Mouse (Mus musculus): ENCODE data around the gene Sp1. TPM values are rescaled to one million over a fixed set of nuclear protein-coding genes. Genes with fewer than 3 reads are reported as not detected.

The Sp1 gene
- 35.7 and 41.1 TPM in 2 replicates for polyA plus RNA-seq (2012; rRNA removed)
- 17.2 and 17.7 TPM in 2 replicates for polyA plus RNA-seq (2014; fragmentation: Nextera tagmentation; extraction: Ambion mirVana)

DNA sequence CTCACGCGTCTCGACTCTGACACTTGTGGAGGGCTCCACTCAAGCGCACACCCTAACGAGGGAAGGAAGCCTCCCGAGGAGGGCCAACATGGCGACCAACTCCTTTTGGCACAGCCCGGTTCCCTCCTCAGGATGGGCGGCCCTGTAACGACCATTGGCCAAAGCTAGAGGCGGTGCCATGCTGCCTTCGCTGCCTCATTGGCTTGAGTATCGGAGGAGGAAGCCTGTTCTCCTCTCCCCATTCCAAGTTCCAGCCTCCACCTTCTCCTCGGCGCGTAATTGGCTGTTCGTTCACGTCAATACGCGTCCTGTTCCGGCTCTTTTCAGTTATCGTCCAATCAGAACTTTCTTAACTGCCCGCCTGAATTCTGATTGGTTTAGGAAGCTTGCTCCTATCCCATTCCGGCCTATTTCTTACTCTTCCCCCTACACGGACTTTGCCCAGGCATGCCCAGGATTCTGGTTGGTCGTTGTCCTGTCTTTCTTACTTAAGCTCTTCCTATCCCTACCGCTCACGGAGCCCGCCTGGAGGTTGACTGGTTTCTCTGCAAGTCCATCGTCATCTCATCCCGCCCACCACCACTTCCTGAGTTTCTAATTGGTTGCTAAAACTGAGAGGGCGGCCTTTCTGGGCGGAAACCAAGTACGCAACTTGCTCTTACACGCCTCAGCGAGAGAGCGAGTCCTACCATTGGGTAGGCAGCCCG is at the start of gene Sp1:
TSS of gene Sp1 (plus strand) at position 655 of the 707 bp plus-strand sequence.
- Histone ChIP-seq H3K4me2 (replicated peaks; ENCODE audit: low read depth, low read length, severe bottlenecking) (peak within 1 kb of the TSS; percentile 54), H3K9me3 (ENCODE audit: control insufficient read depth, low read length) (no peaks in the 10 kb centered on the region), H3K9ac (ENCODE audit: low read depth, low read length, severe bottlenecking) (peak within 1 kb of the TSS; percentile 97), H3K4me1 (ENCODE audit: control insufficient read depth, insufficient read depth, low read length) (peaks cover 11% of the 10 kb centered on the region), H3K4me3 (replicated peaks; ENCODE audit: low read length) (peak within 1 kb of the TSS; percentile 87), H3K27me3 (ENCODE audit: control insufficient read depth, insufficient read depth, low read length) (no peaks in the 10 kb centered on the region), H3K36me3 (ENCODE audit: control insufficient read depth, insufficient read depth, low read length) (peaks cover 34% of the 10 kb centered on the region), H3K27ac (replicated peaks; ENCODE audit: low read depth, low read length) (peak within 1 kb of the TSS; percentile 100)
- under 1% methylated on average over 37 of the region's 38 CpGs for WGBS
- DNase-seq (ENCODE audit: low spot score) (peak; percentile 99), ATAC-seq (ENCODE audit: low FRiP score, low read depth) (peak; percentile 96)
- TF ChIP-seq POLR2A (IDR thresholded peaks at IDR 0.05; ENCODE audit: borderline replicate concordance, extremely low read depth, insufficient read depth, insufficient read length), result peak; percentile 97; the same call in 1 of the 2 replicates

DNA sequence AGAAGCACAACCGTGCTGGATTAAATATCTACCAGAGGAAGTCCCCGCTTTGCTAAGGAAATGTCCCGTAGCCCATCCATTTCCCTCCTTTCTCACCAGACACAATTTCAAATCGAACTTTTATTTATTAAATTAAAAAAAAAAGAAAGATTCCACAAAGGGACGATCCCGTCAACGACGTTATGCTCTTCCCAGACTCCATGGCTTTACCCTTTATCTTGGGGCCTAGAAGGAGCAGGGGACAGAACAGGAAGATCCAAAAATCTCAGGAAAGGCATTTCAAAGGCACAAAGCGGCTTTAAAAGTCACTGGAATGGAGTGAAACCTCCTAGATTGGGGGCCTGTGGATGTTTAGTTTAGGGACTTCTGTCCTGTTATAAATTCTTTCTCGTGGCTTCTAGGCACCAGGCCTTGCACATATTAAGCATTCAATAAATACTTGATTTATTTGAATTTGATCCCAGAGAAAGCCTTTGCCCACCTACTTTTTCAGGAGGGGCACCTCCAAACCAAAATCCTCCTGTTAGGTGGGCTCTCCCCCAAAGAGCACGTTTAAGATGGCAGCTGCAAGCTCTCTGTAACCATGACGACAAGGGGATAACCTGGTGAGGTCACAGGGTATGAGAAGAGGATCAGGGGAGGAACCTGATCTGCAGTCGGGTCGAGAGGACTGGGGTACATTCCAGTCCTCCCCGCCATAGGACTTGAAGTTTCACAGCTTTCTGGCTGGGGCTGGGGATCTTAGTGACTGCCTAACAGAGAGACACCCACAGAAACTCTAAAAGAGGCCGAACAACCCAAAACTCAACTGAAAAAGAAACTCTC is 49.2 kb upstream of the Sp1 start:
- H3K4me3 ChIP-seq (replicated peaks; ENCODE audit: low read length), result peak overlapping the region; percentile 52
- H3K9me3 ChIP-seq (ENCODE audit: control insufficient read depth, low read length), result no peaks in the 10 kb centered on the region
- no peak for TF ChIP-seq POLR2A (IDR thresholded peaks at IDR 0.05; ENCODE audit: borderline replicate concordance, extremely low read depth, insufficient read depth, insufficient read length)
- no peak for DNase-seq (ENCODE audit: low spot score)
- peaks cover 29% of the 10 kb centered on the region for H3K4me1 ChIP-seq (ENCODE audit: control insufficient read depth, insufficient read depth, low read length)
- no peaks in the 10 kb centered on the region for H3K27me3 ChIP-seq (ENCODE audit: control insufficient read depth, insufficient read depth, low read length)
- H3K9ac ChIP-seq (ENCODE audit: low read depth, low read length, severe bottlenecking), result no peak overlapping the region
- H3K4me2 ChIP-seq (replicated peaks; ENCODE audit: low read depth, low read length, severe bottlenecking), result peak overlapping the region; percentile 97
- H3K36me3 ChIP-seq (ENCODE audit: control insufficient read depth, insufficient read depth, low read length), result no peaks in the 10 kb centered on the region
- peak overlapping the region; percentile 90 for H3K27ac ChIP-seq (replicated peaks; ENCODE audit: low read depth, low read length)
- WGBS, result 32% methylated on average over 16 of the region's 16 CpGs
- ATAC-seq (ENCODE audit: low FRiP score, low read depth), result no peak

DNA sequence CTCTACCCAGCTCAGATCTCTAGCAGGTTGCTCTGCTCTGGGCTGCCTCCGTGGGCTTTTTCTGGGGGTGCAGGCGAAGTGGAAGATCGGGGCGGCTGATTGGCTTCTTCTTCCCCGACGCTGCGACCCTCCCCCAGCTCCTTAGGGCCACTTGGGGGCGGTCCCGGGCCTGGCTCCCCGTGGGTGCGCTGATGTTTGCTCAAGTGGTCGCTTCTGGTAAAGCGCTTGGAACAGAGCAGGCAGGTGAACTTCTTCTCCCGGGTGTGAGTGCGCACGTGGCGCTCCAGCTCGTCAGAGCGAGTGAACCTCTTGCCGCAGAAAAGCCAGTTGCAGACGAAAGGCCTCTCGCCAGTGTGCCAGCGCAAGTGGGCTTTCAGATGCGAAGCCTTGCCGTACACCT is 47.8 kb upstream of the Sp1 start:
- WGBS, result 2% methylated on average over 24 of the region's 25 CpGs
- H3K9ac ChIP-seq (ENCODE audit: low read depth, low read length, severe bottlenecking), result no peak overlapping the region
- ATAC-seq (ENCODE audit: low FRiP score, low read depth) (no peak), DNase-seq (ENCODE audit: low spot score) (no peak)
- H3K36me3 ChIP-seq (ENCODE audit: control insufficient read depth, insufficient read depth, low read length), result no peaks in the 10 kb centered on the region
- H3K27ac ChIP-seq (replicated peaks; ENCODE audit: low read depth, low read length), result 0 out of 2 replicates have a peak overlapping the region, but pooled peaks have one; percentile 13
- H3K4me3 ChIP-seq (replicated peaks; ENCODE audit: low read length), result peak overlapping the region; percentile 22
- H3K27me3 ChIP-seq (ENCODE audit: control insufficient read depth, insufficient read depth, low read length), result no peaks in the 10 kb centered on the region
- H3K4me2 ChIP-seq (replicated peaks; ENCODE audit: low read depth, low read length, severe bottlenecking), result peak overlapping the region; percentile 39
- no peak for TF ChIP-seq POLR2A (IDR thresholded peaks at IDR 0.05; ENCODE audit: borderline replicate concordance, extremely low read depth, insufficient read depth, insufficient read length)
- H3K9me3 ChIP-seq (ENCODE audit: control insufficient read depth, low read length), result no peaks in the 10 kb centered on the region
- H3K4me1 ChIP-seq (ENCODE audit: control insufficient read depth, insufficient read depth, low read length), result peaks cover 38% of the 10 kb centered on the region

DNA sequence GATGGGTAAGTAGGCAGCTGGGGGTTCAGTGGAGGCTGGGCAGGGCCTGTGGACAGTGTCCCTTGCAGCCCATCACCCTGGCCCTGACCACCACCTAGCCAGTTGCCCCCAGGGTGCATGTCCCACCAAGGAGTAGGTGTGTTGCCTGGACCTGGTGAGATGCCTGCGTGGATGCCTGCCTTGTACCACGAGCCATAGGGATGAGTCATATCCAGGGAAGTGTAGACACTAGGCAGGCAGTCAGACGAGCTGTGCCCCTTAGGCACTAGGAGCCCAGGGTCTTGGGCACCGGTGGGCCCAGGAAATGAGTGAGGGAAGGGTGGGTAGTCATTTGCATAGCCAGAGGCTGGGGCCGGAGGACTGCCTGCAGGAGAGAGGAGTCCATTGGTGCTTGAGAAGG is 47.1 kb upstream of the Sp1 start:
- DNase-seq (ENCODE audit: low spot score) (no peak), ATAC-seq (ENCODE audit: low FRiP score, low read depth) (no peak)
- Histone ChIP-seq H3K9me3 (ENCODE audit: control insufficient read depth, low read length) (no peaks in the 10 kb centered on the region), H3K4me3 (replicated peaks; ENCODE audit: low read length) (0 out of 2 replicates have a peak overlapping the region, but pooled peaks have one; percentile 22), H3K9ac (ENCODE audit: low read depth, low read length, severe bottlenecking) (no peak overlapping the region), H3K27me3 (ENCODE audit: control insufficient read depth, insufficient read depth, low read length) (no peaks in the 10 kb centered on the region), H3K4me2 (replicated peaks; ENCODE audit: low read depth, low read length, severe bottlenecking) (no peak overlapping the region), H3K27ac (replicated peaks; ENCODE audit: low read depth, low read length) (no peak overlapping the region), H3K4me1 (ENCODE audit: control insufficient read depth, insufficient read depth, low read length) (peaks cover 38% of the 10 kb centered on the region), H3K36me3 (ENCODE audit: control insufficient read depth, insufficient read depth, low read length) (no peaks in the 10 kb centered on the region)
- TF ChIP-seq POLR2A (IDR thresholded peaks at IDR 0.05; ENCODE audit: borderline replicate concordance, extremely low read depth, insufficient read depth, insufficient read length), result no peak
- WGBS, result 27% methylated on average over 5 of the region's 5 CpGs

DNA sequence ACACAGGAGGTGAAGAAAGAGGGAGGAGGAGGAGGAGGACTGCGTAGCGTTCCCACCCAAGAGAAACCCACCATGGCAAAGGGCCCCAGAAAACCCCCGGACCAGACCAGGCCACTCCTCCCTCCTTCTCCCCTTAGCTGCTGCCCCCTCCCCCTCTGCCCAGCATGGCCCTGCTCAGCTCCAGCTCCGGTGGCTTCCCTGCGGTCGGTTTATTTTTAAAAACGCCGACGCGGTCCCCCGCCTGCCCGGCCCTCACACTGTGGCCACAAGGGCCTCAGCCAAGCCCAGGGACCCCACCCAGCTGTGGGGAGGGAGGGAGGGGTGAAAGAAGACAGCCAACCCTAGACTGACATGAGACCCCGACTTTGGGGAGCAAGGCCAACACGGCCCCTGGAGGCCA is 43.3 kb upstream of the Sp1 start:
- Histone ChIP-seq H3K27ac (replicated peaks; ENCODE audit: low read depth, low read length) (no peak overlapping the region; the same call in 1 of the 2 replicates), H3K9ac (ENCODE audit: low read depth, low read length, severe bottlenecking) (peak overlapping the region; percentile 38; the same call in 1 of the 2 replicates), H3K4me3 (replicated peaks; ENCODE audit: low read length) (no peak overlapping the region), H3K27me3 (ENCODE audit: control insufficient read depth, insufficient read depth, low read length) (no peaks in the 10 kb centered on the region), H3K36me3 (ENCODE audit: control insufficient read depth, insufficient read depth, low read length) (no peaks in the 10 kb centered on the region), H3K4me2 (replicated peaks; ENCODE audit: low read depth, low read length, severe bottlenecking) (peak overlapping the region; percentile 39), H3K4me1 (ENCODE audit: control insufficient read depth, insufficient read depth, low read length) (peaks cover 26% of the 10 kb centered on the region), H3K9me3 (ENCODE audit: control insufficient read depth, low read length) (no peaks in the 10 kb centered on the region)
- DNase-seq (ENCODE audit: low spot score) (no peak), ATAC-seq (ENCODE audit: low FRiP score, low read depth) (peak; percentile 62)
- WGBS, result 15% methylated on average over 11 of the region's 14 CpGs
- TF ChIP-seq POLR2A (IDR thresholded peaks at IDR 0.05; ENCODE audit: borderline replicate concordance, extremely low read depth, insufficient read depth, insufficient read length), result no peak
